ENCODE assay signal across 8 mouse cellular contexts in the genomic region with DNA sequence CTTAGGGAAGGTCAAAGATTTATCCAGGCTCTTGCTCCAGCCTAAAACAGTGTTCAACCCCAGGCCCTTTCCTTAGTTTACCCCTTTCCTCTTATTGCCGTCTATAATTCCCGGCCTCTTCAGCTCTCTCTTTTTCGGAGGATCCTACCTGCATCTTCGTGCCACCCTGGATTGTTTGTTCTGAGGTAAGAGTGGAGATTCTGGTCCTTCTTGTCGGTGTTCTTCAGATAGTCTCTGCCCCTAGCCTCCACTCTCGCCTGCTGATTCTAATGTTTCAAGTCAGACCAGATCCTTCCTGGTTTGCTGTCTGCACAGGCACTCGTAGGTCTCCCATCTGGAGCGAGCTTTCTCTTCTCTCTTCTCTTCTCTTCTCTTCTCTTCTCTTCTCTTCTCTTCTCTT. TPM values are rescaled to one million over a fixed set of nuclear protein-coding genes. Genes with fewer than 3 reads are reported as not detected.
A peak's percentile ranks its signal among the peaks of the same experiment; 100 is the strongest.
DNase-seq lines count a peak whose midpoint lies in the region; ATAC-seq and TF ChIP-seq lines count a peak whose summit lies in the region.

No protein-coding gene starts in this region.

- H3K4me1 ChIP-seq in heart, embryonic 10.5 days, result peaks cover 53% of the 10 kb centered on the region
- H3K4me1 ChIP-seq in limb, embryonic 14.5 days (ENCODE audit: control insufficient read depth, insufficient read depth, low read length), result peaks cover 28% of the 10 kb centered on the region
- H3K4me1 ChIP-seq in stomach, embryonic 16.5 days (ENCODE audit: control insufficient read depth, insufficient read depth, low read length), result peaks cover 16% of the 10 kb centered on the region

- ATAC-seq in limb, embryonic 14.5 days (ENCODE audit: low FRiP score, low read depth), result no peak
- ATAC-seq in stomach, embryonic 16.5 days (ENCODE audit: insufficient read depth, low FRiP score), result no peak

- DNase-seq in heart, embryonic 10.5 days (ENCODE audit: low spot score), result no peak
- no peak for DNase-seq in heart, adult 9 months (ENCODE audit: low spot score in 2 of 2)
- DNase-seq in thymus, postnatal 14 days, result peak; percentile 22
- DNase-seq in thymus, postnatal 25 days, result no peak
- no peak for DNase-seq in limb, embryonic 14.5 days (ENCODE audit: low spot score)
- DNase-seq in urinary bladder, adult 18-20 months (ENCODE audit: low spot score in 2 of 2), result no peak
- DNase-seq in gastrocnemius, postnatal 4 days (ENCODE audit: low spot score in 2 of 2), result no peak

- 0 out of 2 replicates have a peak, but pooled peaks cover 4% of the 10 kb centered on the region for H3K36me3 ChIP-seq in heart, embryonic 10.5 days
- no peaks in the 10 kb centered on the region for H3K36me3 ChIP-seq in limb, embryonic 14.5 days (ENCODE audit: control insufficient read depth, insufficient read depth, low read length)
- no peaks in the 10 kb centered on the region for H3K36me3 ChIP-seq in stomach, embryonic 16.5 days (ENCODE audit: control insufficient read depth, insufficient read depth, low read length)

- H3K9ac ChIP-seq in limb, embryonic 14.5 days (ENCODE audit: low read depth, low read length, severe bottlenecking), result peak overlapping the region; percentile 85
- H3K9ac ChIP-seq in stomach, embryonic 16.5 days (ENCODE audit: low read length), result peak overlapping the region; percentile 82

- peak overlapping the region; percentile 84 for H3K4me2 ChIP-seq in limb, embryonic 14.5 days (replicated peaks; ENCODE audit: low read depth, low read length, severe bottlenecking)
- H3K4me2 ChIP-seq in stomach, embryonic 16.5 days (ENCODE audit: low read depth, low read length), result peak overlapping the region; percentile 67

- no peak for TF ChIP-seq POLR2A in limb, embryonic 14.5 days (IDR thresholded peaks at IDR 0.05; ENCODE audit: borderline replicate concordance, extremely low read depth, insufficient read depth, insufficient read length)

- H3K4me3 ChIP-seq in heart, embryonic 10.5 days, result peak overlapping the region; percentile 87
- H3K4me3 ChIP-seq in limb, embryonic 14.5 days (replicated peaks; ENCODE audit: low read length), result peak overlapping the region; percentile 86
- H3K4me3 ChIP-seq in stomach, embryonic 16.5 days (replicated peaks; ENCODE audit: low read length), result peak overlapping the region; percentile 76

- 14% methylated on average over 8 of the region's 8 CpGs for WGBS in heart, embryonic 10.5 days
- 12% methylated on average over 8 of the region's 8 CpGs for WGBS in limb, embryonic 14.5 days
- 17% methylated on average over 8 of the region's 8 CpGs for WGBS in stomach, embryonic 16.5 days

- H3K27me3 ChIP-seq in heart, embryonic 10.5 days (ENCODE audit: insufficient read depth, poor library complexity, severe bottlenecking), result peaks cover 12% of the 10 kb centered on the region; the same call in 1 of the 2 replicates
- no peaks in the 10 kb centered on the region for H3K27me3 ChIP-seq in limb, embryonic 14.5 days (ENCODE audit: control insufficient read depth, insufficient read depth, low read length)
- no peaks in the 10 kb centered on the region for H3K27me3 ChIP-seq in stomach, embryonic 16.5 days (ENCODE audit: control insufficient read depth, insufficient read depth, low read length)

- H3K9me3 ChIP-seq in heart, embryonic 10.5 days, result no peaks in the 10 kb centered on the region
- no peaks in the 10 kb centered on the region for H3K9me3 ChIP-seq in limb, embryonic 14.5 days (ENCODE audit: control insufficient read depth, low read length)
- H3K9me3 ChIP-seq in stomach, embryonic 16.5 days (replicated peaks; ENCODE audit: control insufficient read depth, low read length), result no peaks in the 10 kb centered on the region

- H3K27ac ChIP-seq in heart, embryonic 10.5 days, result peak overlapping the region; percentile 96
- H3K27ac ChIP-seq in limb, embryonic 14.5 days (replicated peaks; ENCODE audit: low read depth, low read length), result no peak overlapping the region
- no peak overlapping the region for H3K27ac ChIP-seq in stomach, embryonic 16.5 days (ENCODE audit: low read length)

RNA-seq across cellular contexts. Expression of a gene that starts 0.6 kb away (rescaled TPM):
- polyA plus RNA-seq in heart, embryonic 10.5 days (2016; fragmentation: Nextera tagmentation; extraction: Ambion mirVana), result 16.6 and 20.7 TPM in 2 replicates
- polyA plus RNA-seq in limb, embryonic 14.5 days (2012; rRNA removed), result 26.5 and 30.3 TPM in 2 replicates
- polyA plus RNA-seq in limb, embryonic 14.5 days (2014; fragmentation: Nextera tagmentation; extraction: Ambion mirVana), result 24.4 and 27.5 TPM in 2 replicates
- 15.7 and 17.4 TPM in 2 replicates for polyA plus RNA-seq in stomach, embryonic 16.5 days (2015; fragmentation: Nextera tagmentation; extraction: Ambion mirVana)
- 10 to 100 TPM; 16.9 to 18.8 TPM for total RNA-seq in gastrocnemius, postnatal 4 days (2021)
